Comparison of ENCODE assay signal across 28 mouse cellular contexts in genomic region chr16:94555346-94555745, GRCm38 (mm10). TPM values are rescaled to one million over a fixed set of nuclear protein-coding genes. Genes with fewer than 3 reads are reported as not detected.
DNase-seq lines count a peak whose midpoint lies in the region; ATAC-seq and TF ChIP-seq lines count a peak whose summit lies in the region.
"Had no signal": no experiment of that assay in that cellular context is flagged by ENCODE, and none has a peak within 500 bp of the region (broad histone marks: within the 10 kb centered on the region; RNA-seq: fewer than 3 reads in every experiment).

No protein-coding gene starts in this region.

- ATAC-seq in embryonic facial prominence, embryonic 11.5 days (replicated peaks; ENCODE audit: insufficient number of reproducible peaks, low FRiP score, low TSS enrichment, low read depth): no peak
- no peak for ATAC-seq in lung, embryonic 14.5 days (ENCODE audit: insufficient read depth)
- ATAC-seq: activated CD4-positive, CD25-positive, alpha-beta regulatory T cell, adult 4 months; CD4-positive, CD25-positive, alpha-beta regulatory T cell, adult 4 months; forebrain, embryonic 14.5 days; forebrain, embryonic 16.5 days; Patski had no signal

- TF ChIP-seq CTCF in lung, embryonic 14.5 days (IDR thresholded peaks at IDR 0.05; ENCODE audit: low read depth): no peak

- DNase-seq in embryonic facial prominence, embryonic 11.5 days (ENCODE audit: low spot score): peak; percentile 26
- DNase-seq in embryonic facial prominence, embryonic 10.5 days (ENCODE audit: low spot score): no peak
- DNase-seq in lung, embryonic 14.5 days: peak; percentile 47
- no peak for DNase-seq in lung, postnatal 14 days
- DNase-seq in ZHBTc4 (ENCODE audit: low read depth, low spot score): peak; percentile 59
- no peak for DNase-seq in Muller cell, postnatal 12 days (ENCODE audit: inconsistent ontology term)
- DNase-seq in heart, adult 9 months (ENCODE audit: low spot score in 2 of 2): no peak
- DNase-seq: adrenal gland, adult 8-10 months; adrenal gland, postnatal 14 days; adrenal gland, postnatal 36 days; B cell, adult 2 months; cerebellum, adult 11-12 months; cerebellum, adult 2 months; cerebellum, adult 9-10 months; cerebellum, postnatal 10 days; cerebellum, postnatal 25 days had no signal

- no peaks in the 10 kb centered on the region for H3K4me1 ChIP-seq in embryonic facial prominence, embryonic 11.5 days (ENCODE audit: control insufficient read depth, insufficient read depth, low read length)
- H3K4me1 ChIP-seq in embryonic facial prominence, embryonic 10.5 days: peaks cover 6% of the 10 kb centered on the region
- no peaks in the 10 kb centered on the region for H3K4me1 ChIP-seq in lung, embryonic 14.5 days (ENCODE audit: insufficient read depth)
- H3K4me1 ChIP-seq: embryonic facial prominence, embryonic 12.5 days; embryonic facial prominence, embryonic 15.5 days; forebrain, embryonic 12.5 days had no signal

- no peaks in the 10 kb centered on the region for H3K27me3 ChIP-seq in embryonic facial prominence, embryonic 11.5 days (ENCODE audit: control insufficient read depth, insufficient read depth, low read length)
- 0 out of 2 replicates have a peak, but pooled peaks cover 3% of the 10 kb centered on the region for H3K27me3 ChIP-seq in embryonic facial prominence, embryonic 10.5 days (replicated peaks; ENCODE audit: low read depth, poor library complexity, severe bottlenecking)
- no peaks in the 10 kb centered on the region for H3K27me3 ChIP-seq in lung, embryonic 14.5 days (ENCODE audit: insufficient read depth, low read length)
- H3K27me3 ChIP-seq: CH12.LX; embryonic facial prominence, embryonic 12.5 days; embryonic facial prominence, embryonic 15.5 days; forebrain, embryonic 12.5 days; Patski had no signal

- no peak overlapping the region for H3K9ac ChIP-seq in embryonic facial prominence, embryonic 11.5 days (replicated peaks; ENCODE audit: low read length)
- H3K9ac ChIP-seq in lung, embryonic 14.5 days: no peak overlapping the region
- H3K9ac ChIP-seq: embryonic facial prominence, embryonic 12.5 days; embryonic facial prominence, embryonic 15.5 days; forebrain, embryonic 12.5 days had no signal

- no peak overlapping the region for H3K27ac ChIP-seq in embryonic facial prominence, embryonic 11.5 days (replicated peaks; ENCODE audit: low read depth, low read length)
- H3K27ac ChIP-seq in embryonic facial prominence, embryonic 10.5 days (replicated peaks): no peak overlapping the region
- no peak overlapping the region for H3K27ac ChIP-seq in lung, embryonic 14.5 days (ENCODE audit: low read depth)
- H3K27ac ChIP-seq: embryonic facial prominence, embryonic 12.5 days; embryonic facial prominence, embryonic 15.5 days; forebrain, embryonic 10.5 days; forebrain, embryonic 12.5 days had no signal

- 84% methylated on average over 7 of the region's 7 CpGs for whole genome bisulfite sequencing in embryonic facial prominence, embryonic 11.5 days
- 85% methylated on average over 7 of the region's 7 CpGs for WGBS in embryonic facial prominence, embryonic 10.5 days
- 68% methylated on average over 7 of the region's 7 CpGs for WGBS in lung, embryonic 14.5 days

- no peak overlapping the region for H3K4me2 ChIP-seq in embryonic facial prominence, embryonic 11.5 days (ENCODE audit: low read depth, low read length)
- no peak overlapping the region for H3K4me2 ChIP-seq in lung, embryonic 14.5 days
- H3K4me2 ChIP-seq: embryonic facial prominence, embryonic 12.5 days; embryonic facial prominence, embryonic 15.5 days; forebrain, embryonic 12.5 days had no signal

- H3K4me3 ChIP-seq in embryonic facial prominence, embryonic 11.5 days (ENCODE audit: low read depth, low read length): no peak overlapping the region
- no peak overlapping the region for H3K4me3 ChIP-seq in embryonic facial prominence, embryonic 10.5 days
- no peak overlapping the region for H3K4me3 ChIP-seq in lung, embryonic 14.5 days (ENCODE audit: low read depth, low read length)
- H3K4me3 ChIP-seq: embryonic facial prominence, embryonic 12.5 days; embryonic facial prominence, embryonic 15.5 days; erythroblast, embryonic 14.5 days; forebrain, embryonic 10.5 days; forebrain, embryonic 12.5 days had no signal

- no peaks in the 10 kb centered on the region for H3K9me3 ChIP-seq in embryonic facial prominence, embryonic 11.5 days (replicated peaks; ENCODE audit: control insufficient read depth, low read length)
- H3K9me3 ChIP-seq in embryonic facial prominence, embryonic 10.5 days: no peaks in the 10 kb centered on the region
- no peaks in the 10 kb centered on the region; the same call in 1 of the 2 replicates for H3K9me3 ChIP-seq in lung, embryonic 14.5 days (ENCODE audit: low read depth, low read length)
- H3K9me3 ChIP-seq: embryonic facial prominence, embryonic 12.5 days; embryonic facial prominence, embryonic 15.5 days had no signal

- H3K36me3 ChIP-seq in embryonic facial prominence, embryonic 11.5 days (replicated peaks; ENCODE audit: control insufficient read depth, insufficient read depth, low read depth, low read length): no peaks in the 10 kb centered on the region
- no peaks in the 10 kb centered on the region for H3K36me3 ChIP-seq in embryonic facial prominence, embryonic 10.5 days (replicated peaks)
- H3K36me3 ChIP-seq in lung, embryonic 14.5 days (ENCODE audit: insufficient read depth): no peaks in the 10 kb centered on the region
- H3K36me3 ChIP-seq: embryonic facial prominence, embryonic 12.5 days; embryonic facial prominence, embryonic 15.5 days; forebrain, embryonic 10.5 days; forebrain, embryonic 12.5 days; G1E had no signal

RNA-seq across cellular contexts. Expression of gene Dyrk1a, which starts 14.5 kb away (rescaled TPM):
- polyA plus RNA-seq in embryonic facial prominence, embryonic 11.5 days (2014; fragmentation: Nextera tagmentation; extraction: Ambion mirVana): 12.1 and 13.6 TPM in 2 replicates
- 9.5 and 10.0 TPM in 2 replicates for polyA plus RNA-seq in embryonic facial prominence, embryonic 10.5 days (2016; fragmentation: Nextera tagmentation; extraction: Ambion mirVana)
- 11.2 and 11.8 TPM in 2 replicates for polyA plus RNA-seq in lung, embryonic 14.5 days (2014; fragmentation: Nextera tagmentation; extraction: Ambion mirVana)

RNA-seq across cellular contexts. Expression of gene Vps26c, which starts 28.7 kb away (rescaled TPM):
- polyA plus RNA-seq in embryonic facial prominence, embryonic 11.5 days (2014; fragmentation: Nextera tagmentation; extraction: Ambion mirVana): 52.3 and 61.2 TPM in 2 replicates
- 53.9 and 59.4 TPM in 2 replicates for polyA plus RNA-seq in embryonic facial prominence, embryonic 10.5 days (2016; fragmentation: Nextera tagmentation; extraction: Ambion mirVana)
- polyA plus RNA-seq in lung, embryonic 14.5 days (2014; fragmentation: Nextera tagmentation; extraction: Ambion mirVana): 54.9 and 63.7 TPM in 2 replicates

Comparison
In these comparisons a context has a peak if more than half of its experiments do, and no peak if none do; other contexts are left out.
1. DNase-seq: peak in embryonic facial prominence, embryonic 11.5 days (single experiment), lung, embryonic 14.5 days (single experiment) and ZHBTc4 (single experiment); none in embryonic facial prominence, embryonic 10.5 days (single experiment), lung, postnatal 14 days (single experiment), Muller cell, postnatal 12 days (single experiment) and heart, adult 9 months (0 of 2).